Mouse (Mus musculus): ENCODE measurements around the gene Sbno1.

DNA sequence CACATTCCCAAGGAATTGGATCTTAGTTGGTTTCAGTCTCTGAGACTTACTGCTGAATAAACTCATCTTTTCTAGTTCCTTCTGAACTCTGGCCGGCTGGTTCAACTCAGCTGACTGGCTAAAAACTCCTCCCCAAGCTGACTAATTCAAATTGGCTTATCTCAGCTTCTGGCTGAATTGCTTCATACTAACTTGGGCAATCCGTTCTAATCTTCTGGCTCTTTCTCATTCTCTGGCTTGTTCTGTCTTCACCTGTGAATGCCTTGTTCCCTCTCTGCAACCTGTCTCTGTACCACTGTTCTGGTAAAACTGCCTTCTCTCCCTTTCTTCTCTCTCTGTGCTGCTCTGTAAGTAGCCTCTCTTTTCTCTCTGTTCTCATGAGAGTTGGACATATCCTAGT, 16.8 kb upstream of the Sbno1 start:
- no peak for TF ChIP-seq TAL1 (IDR thresholded peaks at IDR 0.05; ENCODE audit: low read length)
- no peak for TF ChIP-seq GATA1 (IDR thresholded peaks at IDR 0.05; ENCODE audit: low read length)
